Mouse (Mus musculus) neural tube, embryonic 11.5 days (tissue): ENCODE results near the gene Pigm. TPM values are rescaled to one million over a fixed set of nuclear protein-coding genes. Genes with fewer than 3 reads are reported as not detected.

ENCODE experiments used
- ATAC-seq: fragments of 200-750 bp; cut with Nextera tagmentation; 2 replicates; pipeline ENCODE4 v1.8.0; 2017; ENCODE audit warnings: moderate number of reproducible peaks, mild to moderate bottlenecking, moderate TSS enrichment, moderate library complexity; ENCODE audit not compliant: insufficient read depth, low FRiP score, low TSS enrichment
- DNase-seq: peaks from one replicate; pipeline ENCODE4 v3.0.0-alpha.2; 2015; ENCODE audit warnings: low spot score
- H3K27ac ChIP-seq: fragments of 300-500 bp; sonication (generic); 2 replicates; pipeline ENCODE4 v1.5.1; 2014; ENCODE audit warnings: low read depth, mild to moderate bottlenecking, low read length
- H3K27me3 ChIP-seq: fragments of 300-500 bp; sonication (generic); 2 replicates; pipeline ENCODE4 v1.6.1; 2014; ENCODE audit warnings: mild to moderate bottlenecking, low read length, mixed read lengths; ENCODE audit not compliant: control insufficient read depth, insufficient read depth
- H3K36me3 ChIP-seq: fragments of 300-500 bp; sonication (generic); 2 replicates; pipeline ENCODE4 v1.6.1; 2014; ENCODE audit warnings: mild to moderate bottlenecking, low read length, moderate library complexity, mixed read lengths; ENCODE audit not compliant: control insufficient read depth, insufficient read depth
- H3K4me1 ChIP-seq: fragments of 300-500 bp; sonication (generic); 2 replicates; pipeline ENCODE4 v1.6.1; 2014; ENCODE audit warnings: low read length, mixed read lengths; ENCODE audit not compliant: control insufficient read depth, insufficient read depth
- H3K4me2 ChIP-seq: fragments of 300-500 bp; sonication (generic); 2 replicates; pipeline ENCODE4 v1.6.1; 2014; ENCODE audit warnings: low read depth, mild to moderate bottlenecking, moderate library complexity
- H3K4me3 ChIP-seq: fragments of 300-500 bp; sonication (generic); 2 replicates; pipeline ENCODE4 v1.5.1; 2014; ENCODE audit warnings: low read depth, low read length
- H3K9ac ChIP-seq: fragments of 300-500 bp; sonication (generic); 2 replicates; pipeline ENCODE4 v1.6.1; 2014; ENCODE audit warnings: mild to moderate bottlenecking, low read length
- H3K9me3 ChIP-seq: fragments of 300-500 bp; sonication (generic); 2 replicates; pipeline ENCODE4 v1.6.1; 2016; ENCODE audit warnings: low read length; ENCODE audit not compliant: control insufficient read depth
- WGBS: fragments of 180-500 bp; shearing (Covaris S2); extraction: QIAGEN DNeasy Blood & Tissue Kit; methylation state at CpG from one replicate; pipeline ENCODE4 v1.1.7; 2014; 5-methylcytosine and 5-hydroxymethylcytosine counted together
- polyA plus RNA-seq: library from polyadenylated mRNA; unstranded; fragments of >200 nt; fragmentation: Nextera tagmentation; extraction: Ambion mirVana; gene quantifications from 2 replicates; pipeline ENCODE4 v1.2.1, GENCODE M21; 2014

The Pigm gene
- polyA plus RNA-seq, 1 experiment from 2014 or later = 14.2 TPM

DNA sequence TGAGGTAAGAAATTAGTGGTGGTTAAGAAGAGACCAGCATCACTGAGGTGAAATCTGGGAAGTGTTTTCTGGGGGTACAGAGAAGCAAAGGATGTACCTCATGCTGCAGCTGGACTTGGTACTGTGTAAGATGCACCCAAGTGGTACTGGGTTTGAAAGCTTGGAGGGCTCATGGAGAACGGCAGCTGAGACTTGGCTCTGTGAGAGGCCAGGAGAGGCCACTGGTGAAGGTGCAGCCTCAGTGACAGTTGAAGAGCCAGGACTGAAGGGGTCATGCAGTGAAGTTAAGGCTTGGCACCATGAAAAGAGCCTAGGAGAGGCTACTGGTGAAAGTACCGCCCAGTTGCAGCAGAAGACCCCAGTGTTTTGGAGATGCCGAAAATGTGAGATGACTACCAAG, 51.5 kb downstream of the Pigm start:
- H3K36me3 ChIP-seq = no peaks in the 10 kb centered on the region
- DNase-seq (no peak), ATAC-seq (no peak)
- no peaks in the 10 kb centered on the region for H3K9me3 ChIP-seq
- H3K9ac ChIP-seq = no peak overlapping the region
- 90% methylated on average over 3 of the region's 3 CpGs for WGBS
- no peak overlapping the region for H3K27ac ChIP-seq
- H3K27me3 ChIP-seq = no peaks in the 10 kb centered on the region
- H3K4me2 ChIP-seq = no peak overlapping the region
- no peaks in the 10 kb centered on the region for H3K4me1 ChIP-seq
- no peak overlapping the region for H3K4me3 ChIP-seq

GRCm38 (mm10) chr1:172428614-172429013, 52.3 kb downstream of the Pigm start:
- DNase-seq (no peak), ATAC-seq (no peak)
- Histone ChIP-seq H3K4me3 (no peak overlapping the region), H3K9ac (no peak overlapping the region), H3K27me3 (no peaks in the 10 kb centered on the region), H3K27ac (no peak overlapping the region), H3K36me3 (no peaks in the 10 kb centered on the region), H3K4me1 (no peaks in the 10 kb centered on the region), H3K4me2 (no peak overlapping the region), H3K9me3 (no peaks in the 10 kb centered on the region)
- 54% methylated on average over 1 of the region's 1 CpGs for WGBS

- ATAC-seq = no peak
Observed at GRCm38 (mm10) chr1:172430731-172431220, 54.4 kb downstream of the Pigm start.

DNA sequence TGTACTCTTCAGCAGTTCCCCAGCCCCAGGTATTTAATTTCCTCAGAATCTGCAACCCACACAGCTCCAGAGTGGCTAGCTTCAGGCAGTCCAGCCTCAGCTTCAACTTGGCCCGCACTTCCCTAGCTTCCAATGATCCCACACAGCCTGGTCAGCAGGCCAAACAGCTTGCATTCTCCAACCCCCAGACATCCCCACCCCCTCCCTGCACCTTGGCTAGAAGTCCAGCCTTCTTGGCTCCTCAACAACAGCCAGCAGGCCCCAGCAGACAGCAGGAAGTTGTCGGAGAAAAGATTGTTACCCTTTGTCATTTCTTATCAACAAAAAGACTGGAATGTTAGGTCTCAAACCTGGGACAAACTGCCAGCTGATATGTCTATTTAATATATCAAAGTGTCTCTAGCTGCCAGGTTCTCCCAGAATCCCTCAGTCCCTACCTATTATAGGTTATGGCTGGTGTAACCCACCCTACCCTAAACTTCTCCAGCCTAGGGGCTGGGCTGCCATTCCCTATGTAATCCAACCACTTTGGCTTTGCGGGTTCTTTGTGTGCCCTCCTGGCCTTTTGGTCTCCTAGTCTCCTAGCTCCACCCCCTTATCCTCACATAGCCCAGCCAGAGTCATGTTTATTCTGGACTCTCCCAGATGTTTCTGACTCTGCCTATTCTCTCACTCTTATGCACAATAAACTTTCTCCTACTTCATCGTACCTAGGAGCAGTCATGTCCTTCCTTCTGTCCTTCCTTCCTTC, 55.7 kb downstream of the Pigm start:
- DNase-seq (no peak), ATAC-seq (no peak)
- no peaks in the 10 kb centered on the region for H3K4me1 ChIP-seq
- H3K27me3 ChIP-seq = no peaks in the 10 kb centered on the region
- 58% methylated on average over 4 of the region's 4 CpGs for WGBS
- H3K9ac ChIP-seq = no peak overlapping the region
- no peak overlapping the region for H3K27ac ChIP-seq
- H3K4me2 ChIP-seq = no peak overlapping the region
- no peaks in the 10 kb centered on the region for H3K9me3 ChIP-seq
- no peaks in the 10 kb centered on the region for H3K36me3 ChIP-seq
- H3K4me3 ChIP-seq = no peak overlapping the region

More at GRCm38 (mm10) chr1:172430731-172431220, 54.4 kb downstream of the Pigm start:
- no peak overlapping the region for H3K4me2 ChIP-seq
- H3K4me3 ChIP-seq = no peak overlapping the region
- H3K4me1 ChIP-seq = no peaks in the 10 kb centered on the region
- no peaks in the 10 kb centered on the region for H3K27me3 ChIP-seq
- no peaks in the 10 kb centered on the region for H3K9me3 ChIP-seq
- WGBS = 54% methylated on average over 9 of the region's 9 CpGs
- H3K27ac ChIP-seq = no peak overlapping the region
- no peak overlapping the region for H3K9ac ChIP-seq
- no peak for DNase-seq
- H3K36me3 ChIP-seq = no peaks in the 10 kb centered on the region

DNA sequence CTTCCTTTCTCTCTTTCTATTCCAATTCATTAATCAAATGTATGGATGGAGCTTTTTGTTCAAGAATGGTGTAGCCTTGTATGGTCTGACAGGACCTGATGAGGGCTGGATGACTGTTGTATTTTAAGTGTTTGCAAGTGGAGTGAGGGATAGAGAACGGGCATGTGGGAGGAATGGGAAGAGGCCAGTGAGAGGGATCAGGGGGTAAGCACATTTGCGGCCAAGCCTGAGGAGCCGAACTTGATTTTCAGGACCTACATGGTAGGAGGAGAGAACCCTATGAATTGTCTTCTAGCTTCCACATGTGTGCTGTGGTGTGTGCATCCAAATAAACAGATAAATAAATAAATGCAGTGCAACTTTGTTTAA, 56.2 kb downstream of the Pigm start:
- Histone ChIP-seq H3K27ac (no peak overlapping the region), H3K27me3 (no peaks in the 10 kb centered on the region), H3K4me2 (no peak overlapping the region), H3K9me3 (no peaks in the 10 kb centered on the region), H3K4me1 (no peaks in the 10 kb centered on the region), H3K4me3 (no peak overlapping the region), H3K36me3 (no peaks in the 10 kb centered on the region), H3K9ac (no peak overlapping the region)
- DNase-seq (no peak), ATAC-seq (no peak)
- WGBS = 82% methylated on average over 3 of the region's 3 CpGs

DNA sequence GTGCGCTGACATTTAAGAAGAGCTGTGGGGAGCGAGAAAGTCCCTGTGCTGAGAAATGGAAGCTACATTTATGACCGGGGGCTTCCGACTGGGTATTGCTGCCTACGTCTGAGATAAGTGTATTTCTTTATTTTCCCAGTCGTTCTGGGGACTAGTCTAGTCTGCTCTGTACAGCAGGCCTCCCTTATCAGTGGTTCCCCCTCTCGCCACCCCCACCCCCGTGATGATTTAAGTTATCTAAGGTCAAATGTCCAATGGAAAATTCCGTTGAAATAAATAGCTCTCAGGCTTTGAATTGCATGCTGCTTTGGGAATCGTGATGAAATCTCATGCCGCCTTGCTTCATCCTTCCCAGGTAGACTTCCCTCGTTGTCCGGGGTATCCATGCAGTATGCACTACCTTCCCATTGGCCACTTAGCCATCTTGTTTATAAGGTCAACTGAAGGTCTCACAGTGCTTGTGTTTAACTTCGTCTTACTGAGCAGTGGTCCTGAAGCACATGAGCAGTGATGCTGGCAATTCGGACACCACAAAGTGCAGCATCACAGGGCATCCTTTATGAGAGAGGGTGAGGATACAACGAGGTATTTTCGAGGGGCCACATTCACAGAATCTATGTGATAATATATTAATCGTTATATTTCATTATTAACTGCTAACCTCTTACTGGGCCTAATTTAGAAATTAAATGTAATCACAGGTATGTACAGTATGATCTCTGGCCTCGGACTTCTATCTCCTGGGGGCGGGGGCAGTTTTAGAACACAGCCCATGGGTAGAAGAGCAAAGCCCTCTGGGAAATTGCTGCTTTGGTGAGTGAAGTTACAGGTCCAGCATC, 56.9 kb downstream of the Pigm start:
- Histone ChIP-seq H3K27me3 (no peaks in the 10 kb centered on the region), H3K9me3 (no peaks in the 10 kb centered on the region), H3K27ac (no peak overlapping the region), H3K9ac (no peak overlapping the region), H3K36me3 (no peaks in the 10 kb centered on the region), H3K4me2 (no peak overlapping the region), H3K4me3 (no peak overlapping the region), H3K4me1 (no peaks in the 10 kb centered on the region)
- no peak for ATAC-seq
- 86% methylated on average over 20 of the region's 20 CpGs for WGBS
- no peak for DNase-seq

Other genes with a start within 250 kb of the Pigm start
- 182 and 185 TPM in 2 replicates for gene Pex19, start 249.8 kb upstream of the Pigm start, polyA plus RNA-seq
- gene Dcaf8, start 228.5 kb upstream of the Pigm start, polyA plus RNA-seq = 105 and 113 TPM in 2 replicates
- 249 and 272 TPM in 2 replicates for gene Pea15a, start 169.7 kb upstream of the Pigm start, polyA plus RNA-seq
- 2.2 and 2.5 TPM in 2 replicates for gene Casq1, start 156.7 kb upstream of the Pigm start, polyA plus RNA-seq
- not detected in 2 replicates for gene Atp1a4, start 118.1 kb upstream of the Pigm start, polyA plus RNA-seq
- gene Igsf8, start 114.9 kb upstream of the Pigm start, polyA plus RNA-seq = 121 and 142 TPM in 2 replicates
- 1.3 and 1.6 TPM in 2 replicates for gene Atp1a2, start 78.5 kb upstream of the Pigm start, polyA plus RNA-seq
- 0.30 and 0.84 TPM in 2 replicates for gene Kcnj9, start 47.2 kb upstream of the Pigm start, polyA plus RNA-seq
- gene Kcnj10, start 35.3 kb upstream of the Pigm start, polyA plus RNA-seq = 0.85 and 0.93 TPM in 2 replicates
- gene Slamf9, start 98.8 kb downstream of the Pigm start, polyA plus RNA-seq = 0.17 TPM in 1 of 2 replicates, not detected in the other
- gene Igsf9, start 105.2 kb downstream of the Pigm start, polyA plus RNA-seq = 45.9 and 59.3 TPM in 2 replicates
- 79.8 and 93.6 TPM in 2 replicates for gene Tagln2, start 123.5 kb downstream of the Pigm start, polyA plus RNA-seq
- gene Cfap45, start 144.3 kb downstream of the Pigm start, polyA plus RNA-seq = 1.7 and 2.5 TPM in 2 replicates
- gene Vsig8, start 179.4 kb downstream of the Pigm start, polyA plus RNA-seq = 0.15 TPM in 1 of 2 replicates, not detected in the other
- not detected in 2 replicates for gene Slamf8, start 214.0 kb downstream of the Pigm start, polyA plus RNA-seq
- gene Fcrl6, start 226.0 kb downstream of the Pigm start, polyA plus RNA-seq = 0.27 and 0.31 TPM in 2 replicates